Mouse (Mus musculus): Measurements from ENCODE around the gene Olfr490. TPM values are rescaled to one million over a fixed set of nuclear protein-coding genes. Genes with fewer than 3 reads are reported as not detected.

The Olfr490 gene
- total RNA-seq (2021): not detected
- long read RNA-seq, experiment 1: 0 reads
- long read RNA-seq, experiment 2: 0 reads

- DNase-seq: no peak
These were observed at the start of gene Olfr490 for GRCm38 (mm10) chr7:108288834-108289233. TSS of gene Olfr490 (minus strand) at chr7:108288934.

GRCm38 (mm10) chr7:108323574-108323973 is 34.8 kb upstream of the Olfr490 start, which contains the start of gene Olfr492:
TSS of gene Olfr492 (minus strand) at chr7:108323674.
- no peak for DNase-seq

GRCm38 (mm10) chr7:108313151-108313550 is 24.4 kb upstream of the Olfr490 start, which contains the start of gene Olfr491:
TSS of gene Olfr491 (plus strand) at chr7:108313451.
- no peak for DNase-seq

- no peak for DNase-seq
These were observed 30.5 kb downstream of the Olfr490 start, which contains the start of gene Olfr488 for GRCm38 (mm10) chr7:108258247-108258646. TSS of gene Olfr488 (minus strand) at chr7:108258347.

Other genes with a start within 250 kb of the Olfr490 start
- gene Olfr479, start 238.2 kb downstream of the Olfr490 start, total RNA-seq (2021): not detected
- gene Olfr480, start 221.6 kb downstream of the Olfr490 start, total RNA-seq (2021): not detected
- gene Olfr481, start 209.1 kb downstream of the Olfr490 start, total RNA-seq (2021): not detected
- 1 to 10 TPM; 1.1 to 1.5 TPM for gene Olfr482, start 191.3 kb downstream of the Olfr490 start, total RNA-seq (2021)
- not detected for gene Olfr483, start 188.1 kb downstream of the Olfr490 start, total RNA-seq (2021)
- not detected for gene Olfr484, start 161.5 kb downstream of the Olfr490 start, total RNA-seq (2021)
- gene Olfr485, start 129.1 kb downstream of the Olfr490 start, total RNA-seq (2021): not detected
- gene Olfr486, start 116.2 kb downstream of the Olfr490 start, total RNA-seq (2021): not detected
- not detected for gene Olfr487, start 74.3 kb downstream of the Olfr490 start, total RNA-seq (2021)
- gene Olfr488, start 30.6 kb downstream of the Olfr490 start, total RNA-seq (2021): not detected
- not detected for gene Olfr491, start 24.5 kb upstream of the Olfr490 start, total RNA-seq (2021)
- not detected for gene Olfr492, start 34.7 kb upstream of the Olfr490 start, total RNA-seq (2021)
- not detected for gene Olfr493, start 58.0 kb upstream of the Olfr490 start, total RNA-seq (2021)
- gene Olfr494, start 76.4 kb upstream of the Olfr490 start, total RNA-seq (2021): not detected
- gene Olfr495, start 104.2 kb upstream of the Olfr490 start, total RNA-seq (2021): not detected
- not detected for gene Olfr497, start 131.5 kb upstream of the Olfr490 start, total RNA-seq (2021)
- gene Olfr498, start 176.4 kb upstream of the Olfr490 start, total RNA-seq (2021): not detected
- gene Olfr502, start 236.1 kb upstream of the Olfr490 start, total RNA-seq (2021): not detected